Mouse (Mus musculus): Measurements from ENCODE around the gene St6galnac1.

DNA sequence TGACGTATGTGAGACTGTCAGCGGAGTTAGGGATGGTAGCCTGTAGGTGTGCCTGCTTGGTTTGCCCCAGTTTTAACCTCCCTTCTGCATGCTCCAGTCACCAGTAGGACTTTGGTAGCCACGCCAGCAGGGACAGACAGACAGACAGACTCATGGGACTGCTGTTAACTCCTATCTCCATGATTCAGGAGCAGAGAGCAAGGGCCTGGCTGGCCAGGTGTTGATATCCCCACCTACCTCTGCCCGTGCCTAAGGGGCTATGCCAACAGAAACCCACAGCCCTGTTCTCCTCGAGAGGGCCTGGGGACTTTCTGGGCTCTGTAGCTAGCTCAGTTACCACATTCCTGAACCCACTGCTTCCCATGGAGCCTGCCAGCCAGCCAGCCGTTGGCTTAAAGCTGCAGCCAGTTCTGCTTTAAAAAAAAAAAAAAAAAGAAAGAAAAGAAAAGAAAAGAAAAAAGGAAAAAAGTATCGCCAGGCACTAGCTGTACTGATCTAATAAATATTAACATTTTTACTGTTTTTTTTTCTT lies 39.6 kb upstream of the St6galnac1 start:
- TF ChIP-seq CTCF (IDR thresholded peaks at IDR 0.05; ENCODE audit: control insufficient read depth, insufficient read depth, insufficient replicate concordance, low read depth, low read length) = no peak
- no peak for TF ChIP-seq POLR2A (IDR thresholded peaks at IDR 0.05; ENCODE audit: control insufficient read depth, low read depth, low read length)
